Mouse (Mus musculus): ENCODE measurements around the gene Hoxc6.

Hoxc6 gene

GRCm38 (mm10) chr15:103013238-103013984, 15.4 kb downstream of the Hoxc6 start:
- DNase-seq (ENCODE audit: low spot score in 2 of 2) = no peak

DNA sequence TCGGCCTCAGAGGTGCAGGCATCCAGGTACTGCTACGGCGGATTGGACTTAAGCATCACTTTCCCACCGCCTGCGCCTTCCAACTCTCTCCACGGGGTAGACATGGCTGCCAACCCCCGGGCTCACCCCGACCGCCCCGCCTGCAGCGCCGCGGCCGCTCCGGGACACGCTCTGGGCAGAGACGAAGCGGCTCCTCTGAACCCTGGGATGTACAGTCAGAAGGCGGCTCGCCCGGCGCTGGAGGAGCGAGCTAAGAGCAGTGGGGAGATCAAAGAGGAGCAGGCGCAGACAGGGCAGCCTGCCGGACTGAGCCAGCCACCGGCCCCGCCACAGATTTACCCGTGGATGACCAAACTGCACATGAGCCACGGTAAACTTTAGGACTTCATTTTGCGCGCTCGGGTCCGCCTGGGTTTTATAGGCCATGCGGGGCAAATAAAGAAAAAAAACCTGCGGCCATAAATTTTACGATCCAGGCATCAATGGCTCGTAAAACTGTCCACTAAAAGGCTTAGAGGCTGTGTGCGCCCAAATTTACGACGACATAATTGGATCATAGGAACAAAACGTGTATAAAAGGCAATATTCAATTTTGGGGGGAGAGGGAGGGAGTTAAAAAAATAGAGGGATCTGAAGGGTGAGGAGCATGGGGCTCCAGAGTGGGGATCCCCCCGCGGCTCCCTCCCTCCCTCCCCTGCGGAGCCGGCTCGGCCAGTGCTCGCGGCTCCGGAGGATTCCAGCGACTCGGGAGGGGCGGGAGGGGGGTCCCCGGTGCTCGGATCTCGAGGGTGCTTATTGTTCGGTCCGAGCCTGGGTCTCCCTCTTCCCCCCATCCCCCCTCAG, 16.3 kb downstream of the Hoxc6 start:
- DNase-seq (ENCODE audit: low spot score in 2 of 2) = no peak

DNA sequence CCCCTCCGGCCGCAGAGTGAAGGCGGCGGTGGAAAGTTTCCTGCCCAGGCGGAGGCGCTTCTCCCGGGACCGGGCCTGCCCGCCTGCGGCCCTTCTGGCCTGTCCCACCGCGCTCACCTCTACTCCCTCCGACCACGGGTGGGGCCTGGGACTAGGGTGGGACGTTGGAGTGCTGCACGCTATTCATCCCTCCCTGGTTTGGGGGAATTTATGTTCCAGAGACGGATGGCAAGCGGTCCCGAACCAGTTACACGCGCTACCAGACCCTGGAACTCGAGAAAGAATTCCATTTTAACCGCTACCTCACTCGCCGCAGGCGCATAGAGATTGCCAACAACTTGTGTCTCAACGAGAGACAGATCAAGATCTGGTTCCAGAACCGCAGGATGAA, 16.9 kb downstream of the Hoxc6 start:
- no peak for DNase-seq (ENCODE audit: low spot score in 2 of 2)

DNA sequence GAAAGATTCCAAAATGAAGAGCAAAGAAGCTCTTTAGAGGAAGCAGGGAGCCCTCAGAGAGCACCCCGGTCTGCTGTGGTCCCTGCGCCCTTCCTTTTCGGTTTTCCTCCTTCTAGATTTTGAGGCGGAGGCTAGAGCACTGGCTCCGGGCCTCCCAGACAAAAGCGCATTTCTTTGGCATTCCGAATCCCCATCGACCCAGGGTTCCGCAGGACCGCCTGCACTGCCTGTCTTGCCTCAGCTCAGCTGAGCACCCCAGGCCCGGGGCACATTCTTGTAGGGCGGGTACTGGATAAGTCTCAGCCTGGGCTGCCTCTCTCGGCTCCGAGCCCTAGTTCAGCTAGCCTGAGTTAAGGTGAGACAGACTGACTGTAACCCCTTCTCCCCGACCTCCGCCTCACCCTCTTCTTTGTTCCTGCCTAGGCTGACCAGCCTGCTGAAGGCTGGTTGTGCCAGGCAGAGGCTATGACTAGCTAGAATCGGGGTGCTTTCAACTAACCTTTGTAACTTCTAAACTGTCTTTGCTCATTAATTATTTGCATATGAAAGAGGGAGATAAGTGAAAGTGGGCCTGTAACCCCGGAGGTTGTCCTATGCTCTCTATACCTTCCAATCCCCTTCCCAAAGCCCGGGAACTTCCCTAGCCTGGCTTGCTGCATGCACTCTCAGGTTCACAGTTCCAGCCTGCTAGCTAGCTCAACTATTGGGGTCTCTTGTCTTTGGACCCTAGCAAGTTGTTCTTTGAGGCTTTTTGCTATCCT, 17.5 kb downstream of the Hoxc6 start:
- DNase-seq (ENCODE audit: low spot score in 2 of 2) = no peak

- no peak for DNase-seq (ENCODE audit: low spot score in 2 of 2)
Observed at GRCm38 (mm10) chr15:103018636-103019035, 20.6 kb downstream of the Hoxc6 start, which contains the start of gene Hoxc4. Gene Hoxc4, plus strand, starts transcription at chr15:103018934.

DNA sequence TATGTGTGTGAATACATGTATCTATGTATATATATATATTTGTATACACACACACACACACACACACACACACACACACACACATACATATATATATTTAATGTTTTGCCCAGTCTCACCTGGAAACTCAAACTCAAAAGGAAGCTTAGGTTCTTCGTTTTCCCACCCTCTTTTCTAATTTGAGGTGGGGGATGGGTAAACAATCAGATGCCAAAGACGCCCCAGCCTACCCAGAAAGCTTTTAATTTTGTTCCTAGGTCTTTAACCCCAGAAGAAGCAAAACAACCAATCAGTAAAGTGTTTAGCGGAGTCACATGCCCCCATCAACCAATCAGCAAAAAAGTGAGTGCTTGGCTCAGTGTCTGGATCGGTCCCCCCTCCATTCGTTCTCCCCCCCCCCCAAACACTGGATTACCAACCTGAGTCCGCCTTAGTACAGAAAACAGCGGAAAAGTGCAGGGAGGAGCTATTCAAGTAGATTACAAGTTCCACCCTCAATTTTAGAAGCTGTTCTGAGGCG, 22.9 kb downstream of the Hoxc6 start:
- DNase-seq (ENCODE audit: low spot score in 2 of 2) = no peak

- no peak for DNase-seq (ENCODE audit: low spot score in 2 of 2)
Observed at GRCm38 (mm10) chr15:103021544-103021943, 23.5 kb downstream of the Hoxc6 start.

- DNase-seq (ENCODE audit: low spot score in 2 of 2) = no peak
Observed at GRCm38 (mm10) chr15:103024131-103024530, 26.1 kb downstream of the Hoxc6 start.

DNA sequence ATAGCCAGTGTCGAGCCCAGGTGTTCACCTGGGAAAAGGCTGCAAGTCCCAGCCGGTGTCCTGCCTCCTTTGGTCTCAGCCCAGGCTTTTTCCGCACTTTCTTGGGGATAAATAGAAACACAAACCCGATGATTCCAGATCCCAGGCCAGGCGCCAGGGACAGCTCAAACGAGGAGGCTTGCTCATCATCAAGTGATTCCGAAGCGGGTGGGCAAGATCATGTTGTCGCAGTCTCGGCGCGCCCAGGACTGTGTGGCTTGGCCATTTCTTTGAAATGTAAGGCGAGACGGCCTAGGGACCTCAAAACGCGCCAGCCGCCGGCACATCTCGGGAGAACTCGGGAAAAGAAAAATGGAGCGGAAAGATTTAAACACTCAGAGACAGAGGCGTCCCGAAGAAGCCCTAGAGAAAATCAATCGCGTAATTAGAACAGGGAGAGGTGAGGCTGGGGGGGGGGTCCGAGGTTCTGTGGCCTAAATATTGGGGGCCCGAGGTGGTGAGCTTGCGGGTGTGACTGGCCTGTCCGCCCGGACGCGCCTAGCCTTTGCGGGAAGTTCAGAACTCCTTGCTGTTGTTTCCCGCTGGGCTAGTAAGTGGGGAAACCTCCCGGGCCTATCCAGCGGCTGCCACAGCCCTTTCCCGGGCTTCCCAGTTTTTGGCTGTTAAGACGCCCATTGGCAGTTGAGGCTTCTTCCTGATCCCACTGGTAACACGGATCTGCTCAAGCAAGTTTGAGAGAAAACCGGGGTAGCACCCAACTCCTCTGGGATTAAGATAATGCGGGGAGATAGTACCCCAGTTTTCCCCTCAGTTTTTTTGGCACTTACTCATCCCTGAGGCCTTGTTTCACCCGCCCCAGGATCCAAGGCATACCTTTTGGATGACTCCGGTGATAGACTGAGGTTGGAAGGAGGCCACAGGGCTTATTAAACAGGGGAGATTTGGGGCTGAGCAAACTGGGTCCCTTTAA, 29.5 kb downstream of the Hoxc6 start:
- no peak for DNase-seq (ENCODE audit: low spot score in 2 of 2)

- no peak for DNase-seq (ENCODE audit: low spot score in 2 of 2)
Observed at GRCm38 (mm10) chr15:103028916-103029512, 31.0 kb downstream of the Hoxc6 start.

GRCm38 (mm10) chr15:103030142-103030541, 32.1 kb downstream of the Hoxc6 start:
- DNase-seq (ENCODE audit: low spot score in 2 of 2) = no peak

GRCm38 (mm10) chr15:103032167-103032566, 34.1 kb downstream of the Hoxc6 start:
- DNase-seq (ENCODE audit: low spot score in 2 of 2) = no peak

DNA sequence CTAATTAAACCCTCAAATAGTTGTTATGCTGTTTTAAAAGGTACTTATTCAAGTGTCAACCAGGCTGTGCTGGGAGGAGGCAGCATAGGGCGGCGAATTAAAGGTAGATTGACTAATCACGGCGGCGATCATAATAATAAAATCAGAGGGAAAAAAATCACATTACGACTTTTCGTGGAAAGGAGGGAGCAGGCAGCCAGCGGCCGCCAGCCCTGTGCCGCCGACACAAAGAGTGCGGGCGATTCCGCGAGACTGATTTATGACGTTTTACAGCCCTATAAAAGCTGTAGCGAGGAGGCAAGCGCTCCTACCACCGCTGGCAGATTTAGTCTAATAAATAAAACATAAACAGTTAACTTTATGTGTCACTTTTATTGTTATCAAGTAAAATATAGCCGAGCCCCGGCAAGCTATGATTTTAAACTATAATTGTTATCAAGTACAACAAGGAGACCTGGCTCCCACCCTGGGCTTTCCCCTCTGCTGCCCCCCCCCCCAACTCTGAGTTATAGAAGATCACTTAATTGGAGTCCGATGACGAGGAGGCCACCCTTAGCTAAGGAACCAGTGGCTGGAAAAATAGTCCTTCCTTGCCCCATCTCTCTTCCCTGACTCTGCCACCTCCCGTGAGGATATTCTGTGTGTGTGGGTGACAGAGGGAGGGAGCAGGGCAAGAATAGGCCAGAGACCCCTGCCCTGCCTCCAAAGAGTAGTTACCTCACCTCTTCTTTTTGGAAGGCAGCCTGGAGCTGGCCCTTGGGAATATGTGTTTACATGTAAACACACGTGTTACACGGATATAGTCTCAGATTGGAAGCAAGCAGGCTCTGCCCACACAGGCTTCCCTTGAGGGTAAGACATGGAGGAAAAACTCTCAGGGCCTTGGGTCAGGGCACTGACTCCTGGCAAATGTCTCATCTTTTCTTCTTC, 34.9 kb downstream of the Hoxc6 start:
- no peak for DNase-seq (ENCODE audit: low spot score in 2 of 2)

- no peak for DNase-seq (ENCODE audit: low spot score in 2 of 2)
Observed at GRCm38 (mm10) chr15:103034043-103034806, 36.2 kb downstream of the Hoxc6 start.

DNA sequence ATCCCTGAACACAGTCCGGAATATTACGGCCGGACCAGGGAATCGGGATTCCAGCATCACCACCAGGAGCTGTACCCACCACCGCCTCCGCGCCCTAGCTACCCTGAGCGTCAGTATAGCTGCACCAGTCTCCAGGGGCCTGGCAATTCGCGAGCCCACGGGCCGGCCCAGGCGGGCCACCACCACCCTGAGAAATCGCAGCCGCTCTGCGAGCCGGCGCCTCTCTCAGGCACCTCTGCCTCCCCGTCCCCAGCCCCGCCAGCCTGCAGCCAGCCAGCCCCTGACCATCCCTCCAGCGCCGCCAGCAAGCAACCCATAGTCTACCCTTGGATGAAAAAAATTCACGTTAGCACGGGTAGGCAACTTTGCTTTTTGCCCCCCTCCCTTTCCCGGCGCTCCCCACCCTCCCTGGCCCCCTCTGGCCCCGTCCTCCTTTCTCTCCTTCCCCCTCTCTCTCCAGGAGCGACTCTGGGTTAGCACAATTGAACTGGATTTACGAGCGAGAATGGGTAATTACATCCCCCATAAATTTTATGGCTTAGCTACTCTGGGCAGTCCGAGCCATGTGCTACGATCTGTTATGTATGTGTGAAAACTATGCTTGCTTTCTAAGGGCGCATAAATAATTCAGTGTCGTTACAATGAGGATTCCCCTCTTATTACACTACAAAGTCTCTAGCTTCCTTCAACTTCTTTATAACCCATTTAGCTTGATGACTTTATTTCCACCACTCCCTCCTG, 36.9 kb downstream of the Hoxc6 start:
- no peak for DNase-seq (ENCODE audit: low spot score in 2 of 2)

GRCm38 (mm10) chr15:103035548-103035881, 37.5 kb downstream of the Hoxc6 start:
- DNase-seq (ENCODE audit: low spot score in 2 of 2) = no peak

DNA sequence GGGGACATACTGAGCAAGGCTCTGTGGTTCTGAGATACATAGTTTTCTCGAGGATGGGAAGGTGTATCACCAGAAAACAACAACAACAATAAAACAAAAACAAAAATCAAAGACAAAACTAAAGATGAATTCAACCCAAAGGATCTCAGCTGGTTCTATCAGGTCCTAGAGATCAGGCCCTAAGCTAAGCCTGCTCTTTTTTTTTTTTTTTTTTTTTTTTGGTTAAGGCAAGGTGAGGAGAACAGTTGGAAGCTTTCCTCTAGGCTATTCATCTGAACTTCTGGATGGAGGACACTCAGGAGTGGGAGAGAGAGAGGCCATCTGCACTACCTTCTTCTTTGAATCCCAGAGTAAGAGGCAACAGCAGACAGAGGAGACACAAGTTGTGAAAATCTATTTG, 39.5 kb downstream of the Hoxc6 start:
- no peak for DNase-seq (ENCODE audit: low spot score in 2 of 2)
